Mouse (Mus musculus): ENCODE results near the gene Lmod3.

DNA sequence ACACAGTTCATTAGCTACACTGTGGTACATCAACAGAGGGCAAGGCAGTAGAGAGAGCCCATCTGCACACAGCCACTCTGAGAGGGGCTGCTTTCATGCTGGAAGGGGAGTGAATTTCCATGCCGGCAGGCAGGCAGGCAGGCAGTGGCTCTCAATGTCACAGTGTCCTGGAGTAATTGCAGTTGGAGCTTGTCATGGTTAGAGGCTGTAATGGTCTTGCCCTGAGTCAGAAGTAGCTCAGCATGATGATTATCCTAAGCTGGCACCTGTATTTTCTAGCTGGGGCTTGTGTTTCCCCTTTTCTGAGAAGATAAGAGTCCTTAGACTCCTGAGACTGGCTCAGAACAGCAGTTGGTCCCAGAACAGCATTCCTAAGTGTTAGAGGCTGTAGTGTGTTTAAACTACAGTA is 26.5 kb downstream of the Lmod3 start:
- TF ChIP-seq CTCF (IDR thresholded peaks at IDR 0.05; ENCODE audit: low read depth) (no peak), EP300 (IDR thresholded peaks at IDR 0.05; ENCODE audit: low read depth) (no peak)

Measured in heart, postnatal 0 days (tissue).